Mouse (Mus musculus) G1E-ER4 (cell line): ENCODE results near the gene Mthfd1l. TPM values are rescaled to one million over a fixed set of nuclear protein-coding genes. Genes with fewer than 3 reads are reported as not detected.

Experiments used
- GATA1 ChIP-seq: IDR thresholded peaks from one replicate; pipeline ENCODE4 v1.8.0; 2012; ENCODE audit warnings: low read length, inconsistent platforms
- polyA plus RNA-seq: library from polyadenylated mRNA; stranded (reverse); fragments of >175 nt; gene quantifications from 2 replicates; pipeline ENCODE4 v1.2.3, GENCODE M21; 2012

The Mthfd1l gene
- polyA plus RNA-seq, 1 experiment, result 74.5 TPM

GRCm38 (mm10) chr10:4085363-4086141 is 112.6 kb downstream of the Mthfd1l start:
- no peak for TF ChIP-seq GATA1

DNA sequence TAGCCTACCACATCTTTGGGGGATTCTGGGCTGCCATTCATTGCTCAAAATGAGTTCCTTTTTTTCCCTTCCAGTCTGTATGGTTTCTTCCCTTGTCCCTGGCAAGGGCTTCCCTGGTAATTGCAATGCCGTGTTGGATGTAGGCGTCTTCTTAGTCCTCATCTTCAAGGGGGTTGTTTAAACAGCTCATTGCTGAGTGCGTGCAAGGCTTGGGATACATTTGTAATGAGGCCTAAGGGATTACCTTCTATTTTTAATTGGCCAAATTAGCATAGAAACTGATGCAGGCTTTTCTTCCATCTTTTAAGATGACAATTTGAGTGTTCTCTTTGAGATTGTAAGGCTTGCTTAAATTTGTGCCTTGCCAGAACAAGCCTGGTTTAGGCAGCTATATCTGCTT is 114.6 kb downstream of the Mthfd1l start:
- no peak for TF ChIP-seq GATA1

GRCm38 (mm10) chr10:4088744-4089414 is 116.0 kb downstream of the Mthfd1l start:
- TF ChIP-seq GATA1, result no peak

- TF ChIP-seq GATA1, result no peak
Observed at GRCm38 (mm10) chr10:4089885-4090284, 117.0 kb downstream of the Mthfd1l start.

- no peak for TF ChIP-seq GATA1
Observed at GRCm38 (mm10) chr10:4092990-4093389, 120.1 kb downstream of the Mthfd1l start.

GRCm38 (mm10) chr10:4094093-4094817 is 121.3 kb downstream of the Mthfd1l start:
- TF ChIP-seq GATA1, result no peak

GRCm38 (mm10) chr10:4096151-4096550 is 123.2 kb downstream of the Mthfd1l start:
- no peak for TF ChIP-seq GATA1

GRCm38 (mm10) chr10:4100007-4100406 is 127.1 kb downstream of the Mthfd1l start:
- TF ChIP-seq GATA1, result no peak

- TF ChIP-seq GATA1, result no peak
Observed at GRCm38 (mm10) chr10:4105676-4106528, 133.0 kb downstream of the Mthfd1l start.

DNA sequence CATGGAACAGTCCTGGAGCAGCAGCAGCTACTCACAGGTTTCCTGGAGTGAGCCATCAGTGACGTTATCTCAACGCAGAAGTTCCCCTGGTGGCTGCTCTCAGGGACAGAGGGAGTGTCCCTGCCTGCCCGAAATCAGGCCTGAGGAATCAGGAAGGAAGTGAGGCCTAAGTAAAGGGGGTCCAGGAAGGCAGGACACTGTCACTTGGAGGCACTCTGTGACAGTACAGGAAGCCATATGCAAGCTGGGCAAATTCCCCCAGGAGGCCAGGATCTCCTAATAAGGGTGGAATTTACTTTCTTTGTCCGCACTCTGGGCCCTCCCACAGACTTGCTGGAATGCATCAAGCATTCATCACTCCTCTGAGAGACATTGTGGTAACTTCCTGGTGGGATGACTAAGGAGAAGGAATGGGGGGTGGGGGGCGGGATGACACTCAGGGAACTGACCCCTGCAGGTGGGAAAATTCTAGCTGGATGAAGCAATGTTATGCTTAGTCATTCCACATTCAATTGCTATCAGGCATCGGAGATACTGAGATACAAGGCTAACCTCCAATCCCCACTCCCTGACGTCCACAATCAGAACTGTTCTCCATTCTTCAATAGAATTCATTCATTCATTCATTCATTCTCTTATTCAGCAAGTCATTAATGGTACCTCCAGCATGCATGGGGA is 134.9 kb downstream of the Mthfd1l start:
- no peak for TF ChIP-seq GATA1

DNA sequence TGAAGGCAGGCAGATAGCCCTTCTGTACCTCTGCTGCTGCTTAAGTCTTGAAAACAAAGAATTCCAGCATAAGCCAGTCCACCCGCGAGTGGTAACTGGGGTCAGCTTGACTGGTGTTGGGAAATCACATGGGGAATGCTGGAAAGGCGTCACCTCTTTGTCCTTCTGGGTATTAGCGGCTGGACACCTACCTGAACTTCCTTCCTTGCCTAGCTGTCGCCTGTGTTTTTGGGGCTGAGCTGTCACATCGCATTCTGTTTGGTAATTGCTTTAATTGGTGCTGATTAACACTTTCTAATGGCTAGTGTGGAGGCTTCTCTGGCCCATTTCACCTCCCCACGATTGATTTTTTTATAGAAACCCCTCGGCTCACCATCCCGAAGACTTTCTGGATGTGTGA is 135.5 kb downstream of the Mthfd1l start:
- TF ChIP-seq GATA1, result no peak

GRCm38 (mm10) chr10:4111095-4111794 is 138.3 kb downstream of the Mthfd1l start:
- no peak for TF ChIP-seq GATA1

- no peak for TF ChIP-seq GATA1
Observed at GRCm38 (mm10) chr10:4111795-4112139, 138.8 kb downstream of the Mthfd1l start.

DNA sequence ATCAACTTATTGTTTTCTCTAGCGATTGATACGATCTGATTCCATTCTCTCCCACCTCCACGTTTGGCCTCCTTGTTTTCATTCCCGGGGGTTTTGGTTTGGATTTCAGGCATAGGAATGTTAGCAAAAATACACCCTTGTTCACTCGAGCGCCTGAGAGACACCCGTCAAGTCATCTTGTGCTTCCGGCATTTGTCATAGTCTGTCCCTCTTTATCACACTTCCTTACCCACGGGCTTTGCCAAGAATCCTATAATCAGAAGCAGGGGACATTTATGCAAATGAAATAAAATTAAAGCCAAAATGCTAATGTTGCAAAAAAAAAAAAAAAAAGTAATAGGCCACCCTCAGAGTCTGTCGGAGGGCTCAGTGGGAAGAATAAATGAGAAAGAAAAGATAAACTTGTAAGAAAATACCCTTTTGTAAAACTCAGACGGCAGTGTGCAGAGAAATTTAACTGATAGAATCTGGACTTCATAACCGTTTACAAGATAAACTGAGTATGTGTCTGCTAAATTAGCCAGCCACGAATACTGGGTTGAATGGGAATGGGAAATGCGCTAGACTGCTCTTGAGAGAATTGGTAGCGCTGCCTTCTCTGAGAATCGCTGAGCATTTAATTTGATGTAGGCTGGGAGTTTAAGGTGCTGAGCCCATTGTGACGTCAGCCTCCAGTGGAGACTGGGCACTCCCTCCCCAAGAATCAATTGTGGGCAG is 139.9 kb downstream of the Mthfd1l start:
- TF ChIP-seq GATA1, result no peak
